ENCODE assay signal across 8 mouse cellular contexts in the genomic region with DNA sequence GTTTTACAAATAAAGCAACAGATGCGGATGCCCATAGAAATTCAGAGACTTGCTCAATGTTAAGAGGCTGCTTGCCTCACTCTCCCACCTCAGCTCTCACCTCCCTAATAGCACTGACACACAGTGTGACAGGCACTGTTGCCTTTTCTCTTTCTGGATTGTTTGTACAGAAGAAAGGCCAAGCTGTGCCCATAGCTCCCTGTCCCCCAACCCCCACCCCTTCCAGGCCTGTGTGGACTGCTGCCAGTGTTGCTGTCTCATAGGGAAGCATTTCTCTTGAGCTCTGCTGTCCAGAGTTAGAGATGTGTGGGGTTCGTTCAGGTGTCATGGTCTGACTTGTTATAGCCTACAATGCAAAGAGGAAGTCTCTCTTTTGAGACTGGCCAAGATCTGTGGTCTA. TPM values are rescaled to one million over a fixed set of nuclear protein-coding genes. Genes with fewer than 3 reads are reported as not detected.
DNase-seq lines count a peak whose midpoint lies in the region; ATAC-seq lines count a peak whose summit lies in the region.

No protein-coding gene starts in this region.

- peak overlapping the region; percentile 86 for H3K9ac ChIP-seq in heart, embryonic 12.5 days
- peak overlapping the region; percentile 87 for H3K9ac ChIP-seq in heart, embryonic 16.5 days (ENCODE audit: low read length)

- peak overlapping the region; percentile 83 for H3K4me2 ChIP-seq in heart, embryonic 12.5 days
- peak overlapping the region; percentile 65 for H3K4me2 ChIP-seq in heart, embryonic 16.5 days (ENCODE audit: low read depth, low read length)

- H3K27ac ChIP-seq in heart, embryonic 12.5 days (ENCODE audit: poor library complexity, severe bottlenecking): no peak overlapping the region
- peak overlapping the region; percentile 86; the same call in 1 of the 2 replicates for H3K27ac ChIP-seq in heart, embryonic 16.5 days (ENCODE audit: low read length)

- no peak for ATAC-seq in heart, embryonic 12.5 days (ENCODE audit: insufficient number of reproducible peaks, low FRiP score)
- no peak for ATAC-seq in heart, embryonic 16.5 days (replicated peaks; ENCODE audit: extremely low read depth, insufficient read depth, low FRiP score)

- H3K4me1 ChIP-seq in heart, embryonic 12.5 days (replicated peaks): peaks cover 43% of the 10 kb centered on the region
- peaks cover 25% of the 10 kb centered on the region for H3K4me1 ChIP-seq in heart, embryonic 16.5 days (ENCODE audit: control insufficient read depth, insufficient read depth, low read length)
- H3K4me1 ChIP-seq in megakaryocyte, embryonic 14.5 days: peaks cover 32% of the 10 kb centered on the region

- H3K9me3 ChIP-seq in heart, embryonic 12.5 days (replicated peaks): no peaks in the 10 kb centered on the region
- H3K9me3 ChIP-seq in heart, embryonic 16.5 days (replicated peaks; ENCODE audit: control insufficient read depth, low read length): no peaks in the 10 kb centered on the region
- no peaks in the 10 kb centered on the region for H3K9me3 ChIP-seq in megakaryocyte, embryonic 14.5 days

- 78% methylated on average over 2 of the region's 2 CpGs for WGBS in heart, embryonic 12.5 days
- 56% methylated on average over 2 of the region's 2 CpGs for WGBS in heart, embryonic 16.5 days

- peaks cover 23% of the 10 kb centered on the region for H3K36me3 ChIP-seq in heart, embryonic 12.5 days
- peaks cover 21% of the 10 kb centered on the region for H3K36me3 ChIP-seq in heart, embryonic 16.5 days (ENCODE audit: control insufficient read depth, insufficient read depth)
- peaks cover 47% of the 10 kb centered on the region for H3K36me3 ChIP-seq in megakaryocyte, embryonic 14.5 days (replicated peaks; ENCODE audit: low read length)

- H3K4me3 ChIP-seq in heart, embryonic 12.5 days: peak overlapping the region; percentile 77
- peak overlapping the region; percentile 82 for H3K4me3 ChIP-seq in heart, embryonic 16.5 days (ENCODE audit: low read length)
- peak overlapping the region; percentile 91 for H3K4me3 ChIP-seq in megakaryocyte, embryonic 14.5 days (replicated peaks)

- intact Hi-C loops in heart, postnatal 36 days (cut with DNase I): no loop called here

- DNase-seq in heart, postnatal 36 days: no peak
- DNase-seq in adipocyte (ENCODE audit: low spot score): peak; percentile 58
- no peak for DNase-seq in layer of hippocampus, adult 8-10 months (ENCODE audit: low spot score in 2 of 2)
- no peak for DNase-seq in layer of hippocampus, adult 11-12 months (ENCODE audit: low spot score)
- DNase-seq in right cerebral cortex, postnatal 36 days (ENCODE audit: low spot score in 2 of 2): no peak

- H3K27me3 ChIP-seq in heart, embryonic 12.5 days (replicated peaks): no peaks in the 10 kb centered on the region
- H3K27me3 ChIP-seq in heart, embryonic 16.5 days (ENCODE audit: control insufficient read depth, insufficient read depth, low read length): no peaks in the 10 kb centered on the region
- H3K27me3 ChIP-seq in megakaryocyte, embryonic 14.5 days (replicated peaks): no peaks in the 10 kb centered on the region

RNA-seq across cellular contexts. Expression of a gene that starts 6.2 kb away (rescaled TPM):
- 87.6 and 90.2 TPM in 2 replicates for polyA plus RNA-seq in heart, embryonic 12.5 days (2016; fragmentation: Nextera tagmentation; extraction: Ambion mirVana)
- total RNA-seq in heart, postnatal 36 days (2021): 10 to 100 TPM; 52.2 to 59.7 TPM
- polyA plus RNA-seq in heart, embryonic 16.5 days (2015; fragmentation: Nextera tagmentation; extraction: Ambion mirVana): 115 and 119 TPM in 2 replicates
- 17.3 and 19.7 TPM in 2 replicates for polyA plus RNA-seq in megakaryocyte, embryonic 14.5 days (2012; ENCODE audit: insufficient read depth, low replicate concordance)
- 10 to 100 TPM; 51.6 to 78.9 (median 60.2) TPM for total RNA-seq in layer of hippocampus, adult 8-10 months (2022)

RNA-seq across cellular contexts. Expression of a gene that starts 6.3 kb away (rescaled TPM):
- polyA plus RNA-seq in heart, embryonic 12.5 days (2016; fragmentation: Nextera tagmentation; extraction: Ambion mirVana): 365 and 374 TPM in 2 replicates
- 100 to 1,000 TPM in 1 of 2 experiments, 10 to 100 TPM in 1; 96.6 to 101 TPM for total RNA-seq in heart, postnatal 36 days (2021)
- polyA plus RNA-seq in heart, embryonic 16.5 days (2015; fragmentation: Nextera tagmentation; extraction: Ambion mirVana): 349 and 394 TPM in 2 replicates
- polyA plus RNA-seq in megakaryocyte, embryonic 14.5 days (2012; ENCODE audit: insufficient read depth, low replicate concordance): 15.0 and 54.8 TPM in 2 replicates
- 100 to 1,000 TPM; 107 to 132 (median 119) TPM for total RNA-seq in layer of hippocampus, adult 8-10 months (2022)

RNA-seq across cellular contexts. Expression of a gene that starts 24.5 kb away (rescaled TPM):
- not detected in 2 replicates for polyA plus RNA-seq in heart, embryonic 12.5 days (2016; fragmentation: Nextera tagmentation; extraction: Ambion mirVana)
- not detected for total RNA-seq in heart, postnatal 36 days (2021)
- not detected in 2 replicates for polyA plus RNA-seq in heart, embryonic 16.5 days (2015; fragmentation: Nextera tagmentation; extraction: Ambion mirVana)
- polyA plus RNA-seq in megakaryocyte, embryonic 14.5 days (2012; ENCODE audit: insufficient read depth, low replicate concordance): not detected in 2 replicates
- total RNA-seq in layer of hippocampus, adult 8-10 months (2022): not detected
